Mouse (Mus musculus) forebrain, embryonic 15.5 days (tissue): Measurements from ENCODE around the gene Capzb. TPM values are rescaled to one million over a fixed set of nuclear protein-coding genes. Genes with fewer than 3 reads are reported as not detected.

Source experiments
- ATAC-seq: fragments of 200-750 bp; cut with Nextera tagmentation; replicated peaks from 2 replicates; pipeline ENCODE4 v1.8.0; 2017; ENCODE audit warnings: mild to moderate bottlenecking, moderate TSS enrichment, moderate library complexity
- H3K27ac ChIP-seq: fragments of 300-500 bp; sonication (generic); replicated peaks from 2 replicates; pipeline ENCODE4 v1.5.1; 2015; ENCODE audit warnings: mild to moderate bottlenecking, inconsistent platforms
- H3K27me3 ChIP-seq: fragments of 300-500 bp; sonication (generic); 2 replicates; pipeline ENCODE4 v1.6.1; 2015; ENCODE audit warnings: inconsistent platforms
- H3K36me3 ChIP-seq: fragments of 300-500 bp; sonication (generic); 2 replicates; pipeline ENCODE4 v1.6.1; 2015; ENCODE audit warnings: mild to moderate bottlenecking, inconsistent platforms
- H3K4me1 ChIP-seq: fragments of 300-500 bp; sonication (generic); 2 replicates; pipeline ENCODE4 v1.6.1; 2015; ENCODE audit warnings: inconsistent platforms
- H3K4me2 ChIP-seq: fragments of 300-500 bp; sonication (generic); replicated peaks from 2 replicates; pipeline ENCODE4 v1.6.1; 2015; ENCODE audit warnings: mild to moderate bottlenecking, inconsistent platforms
- H3K4me3 ChIP-seq: fragments of 300-500 bp; sonication (generic); 2 replicates; pipeline ENCODE4 v1.5.1; 2015; ENCODE audit warnings: mild to moderate bottlenecking, inconsistent platforms
- H3K9ac ChIP-seq: fragments of 300-500 bp; sonication (generic); replicated peaks from 2 replicates; pipeline ENCODE4 v1.6.1; 2015; ENCODE audit warnings: mild to moderate bottlenecking, inconsistent platforms
- H3K9me3 ChIP-seq: fragments of 300-500 bp; sonication (generic); 2 replicates; pipeline ENCODE4 v1.6.1; 2016; ENCODE audit warnings: inconsistent platforms
- WGBS: fragments of 180-500 bp; shearing (Covaris S2); methylation state at CpG from one replicate; pipeline ENCODE4 v1.1.7; 2015; ENCODE audit warnings: mixed read lengths; 5-methylcytosine and 5-hydroxymethylcytosine counted together
- polyA plus RNA-seq: library from polyadenylated mRNA; unstranded; fragments of >200 nt; fragmentation: Nextera tagmentation; extraction: Ambion mirVana; gene quantifications from 2 replicates; pipeline ENCODE4 v1.2.1, GENCODE M21; 2015

The Capzb gene
- polyA plus RNA-seq, 1 experiment from 2014 or later = 323 TPM

GRCm38 (mm10) chr4:139166244-139166643 is 26.5 kb upstream of the Capzb start:
- Histone ChIP-seq H3K4me2 (no peak overlapping the region), H3K27me3 (no peaks in the 10 kb centered on the region), H3K4me3 (no peak overlapping the region), H3K9me3 (no peaks in the 10 kb centered on the region), H3K27ac (no peak overlapping the region), H3K4me1 (no peaks in the 10 kb centered on the region), H3K36me3 (no peaks in the 10 kb centered on the region), H3K9ac (no peak overlapping the region)
- WGBS = 89% methylated on average over 8 of the region's 8 CpGs
- no peak for ATAC-seq

GRCm38 (mm10) chr4:139167107-139167506 is 25.6 kb upstream of the Capzb start:
- no peak for ATAC-seq
- 74% methylated on average over 8 of the region's 8 CpGs for WGBS
- no peak overlapping the region for H3K4me3 ChIP-seq
- H3K4me1 ChIP-seq = no peaks in the 10 kb centered on the region
- H3K27ac ChIP-seq = no peak overlapping the region
- H3K36me3 ChIP-seq = no peaks in the 10 kb centered on the region
- no peak overlapping the region for H3K4me2 ChIP-seq
- no peaks in the 10 kb centered on the region for H3K9me3 ChIP-seq
- no peak overlapping the region for H3K9ac ChIP-seq
- no peaks in the 10 kb centered on the region for H3K27me3 ChIP-seq

- Histone ChIP-seq H3K9me3 (no peaks in the 10 kb centered on the region), H3K27ac (no peak overlapping the region), H3K27me3 (no peaks in the 10 kb centered on the region), H3K36me3 (no peaks in the 10 kb centered on the region), H3K9ac (no peak overlapping the region), H3K4me1 (no peaks in the 10 kb centered on the region), H3K4me3 (no peak overlapping the region), H3K4me2 (no peak overlapping the region)
- no peak for ATAC-seq
- WGBS = 82% methylated on average over 15 of the region's 15 CpGs
These were observed 23.5 kb upstream of the Capzb start for GRCm38 (mm10) chr4:139168985-139169747.

- no peaks in the 10 kb centered on the region for H3K9me3 ChIP-seq
- H3K27me3 ChIP-seq = no peaks in the 10 kb centered on the region
- H3K4me1 ChIP-seq = no peaks in the 10 kb centered on the region
- no peak for ATAC-seq
- 73% methylated on average over 12 of the region's 12 CpGs for WGBS
- H3K4me2 ChIP-seq = no peak overlapping the region
- H3K27ac ChIP-seq = no peak overlapping the region
- H3K36me3 ChIP-seq = no peaks in the 10 kb centered on the region
- H3K4me3 ChIP-seq = no peak overlapping the region
- H3K9ac ChIP-seq = no peak overlapping the region
These were observed 22.9 kb upstream of the Capzb start for GRCm38 (mm10) chr4:139169748-139170279.

GRCm38 (mm10) chr4:139175061-139175971 is 17.4 kb upstream of the Capzb start:
- Histone ChIP-seq H3K36me3 (no peaks in the 10 kb centered on the region), H3K4me3 (no peak overlapping the region)
- 65% methylated on average over 20 of the region's 20 CpGs for WGBS

GRCm38 (mm10) chr4:139176023-139176422 is 16.7 kb upstream of the Capzb start:
- no peaks in the 10 kb centered on the region for H3K36me3 ChIP-seq
- ATAC-seq = no peak
- 72% methylated on average over 6 of the region's 6 CpGs for WGBS
- no peak overlapping the region for H3K9ac ChIP-seq
- no peaks in the 10 kb centered on the region for H3K4me1 ChIP-seq
- H3K4me3 ChIP-seq = no peak overlapping the region
- no peak overlapping the region for H3K4me2 ChIP-seq
- H3K9me3 ChIP-seq = no peaks in the 10 kb centered on the region
- H3K27me3 ChIP-seq = no peaks in the 10 kb centered on the region
- H3K27ac ChIP-seq = no peak overlapping the region

More at GRCm38 (mm10) chr4:139175061-139175971, 17.4 kb upstream of the Capzb start:
- Histone ChIP-seq H3K4me1 (no peaks in the 10 kb centered on the region), H3K9me3 (no peaks in the 10 kb centered on the region), H3K27ac (no peak overlapping the region), H3K27me3 (no peaks in the 10 kb centered on the region), H3K4me2 (no peak overlapping the region), H3K9ac (no peak overlapping the region)
- ATAC-seq = no peak

GRCm38 (mm10) chr4:139177921-139178320 is 14.8 kb upstream of the Capzb start:
- no peaks in the 10 kb centered on the region for H3K9me3 ChIP-seq
- H3K9ac ChIP-seq = no peak overlapping the region
- no peak overlapping the region for H3K4me3 ChIP-seq
- no peak for ATAC-seq
- H3K36me3 ChIP-seq = no peaks in the 10 kb centered on the region
- WGBS = 88% methylated on average over 3 of the region's 3 CpGs
- H3K4me1 ChIP-seq = no peaks in the 10 kb centered on the region
- H3K4me2 ChIP-seq = no peak overlapping the region
- H3K27me3 ChIP-seq = no peaks in the 10 kb centered on the region
- no peak overlapping the region for H3K27ac ChIP-seq

GRCm38 (mm10) chr4:139178377-139178776 is 14.3 kb upstream of the Capzb start:
- H3K36me3 ChIP-seq = no peaks in the 10 kb centered on the region
- no peak overlapping the region for H3K9ac ChIP-seq
- no peaks in the 10 kb centered on the region for H3K9me3 ChIP-seq
- 94% methylated on average over 11 of the region's 11 CpGs for WGBS
- no peak overlapping the region for H3K27ac ChIP-seq
- no peaks in the 10 kb centered on the region for H3K4me1 ChIP-seq
- no peak for ATAC-seq
- H3K4me3 ChIP-seq = no peak overlapping the region
- H3K4me2 ChIP-seq = no peak overlapping the region
- no peaks in the 10 kb centered on the region for H3K27me3 ChIP-seq

- Histone ChIP-seq H3K9me3 (no peaks in the 10 kb centered on the region), H3K27me3 (no peaks in the 10 kb centered on the region), H3K27ac (no peak overlapping the region), H3K4me1 (no peaks in the 10 kb centered on the region), H3K4me3 (no peak overlapping the region), H3K9ac (no peak overlapping the region), H3K4me2 (no peak overlapping the region), H3K36me3 (no peaks in the 10 kb centered on the region)
- WGBS = 91% methylated on average over 2 of the region's 2 CpGs
- no peak for ATAC-seq
These were observed 13.5 kb upstream of the Capzb start for GRCm38 (mm10) chr4:139179218-139179617.

- Histone ChIP-seq H3K4me3 (no peak overlapping the region), H3K27ac (no peak overlapping the region), H3K4me1 (no peaks in the 10 kb centered on the region), H3K4me2 (no peak overlapping the region), H3K9me3 (no peaks in the 10 kb centered on the region), H3K9ac (no peak overlapping the region), H3K36me3 (no peaks in the 10 kb centered on the region), H3K27me3 (no peaks in the 10 kb centered on the region)
- no peak for ATAC-seq
- 86% methylated on average over 17 of the region's 17 CpGs for WGBS
These were observed 12.7 kb upstream of the Capzb start for GRCm38 (mm10) chr4:139179731-139180625.

GRCm38 (mm10) chr4:139182511-139182910 is 10.2 kb upstream of the Capzb start:
- Histone ChIP-seq H3K27ac (no peak overlapping the region), H3K9me3 (no peaks in the 10 kb centered on the region), H3K4me1 (no peaks in the 10 kb centered on the region), H3K4me2 (no peak overlapping the region), H3K36me3 (no peaks in the 10 kb centered on the region), H3K4me3 (no peak overlapping the region), H3K27me3 (no peaks in the 10 kb centered on the region), H3K9ac (no peak overlapping the region)
- ATAC-seq = no peak
